Mouse (Mus musculus) kidney, adult 18-20 months (tissue): ENCODE results near the gene Stk4.
A peak's percentile ranks its signal among the peaks of the same experiment; 100 is the strongest.
"Not testable (repeated sequence)": the region's sequence is repeated elsewhere in the genome, so short reads cannot be mapped to it uniquely, and the experiment has no call there.

Experiments
- DNase-seq: peaks from one replicate; pipeline ENCODE4 v3.0.0; 2021

The Stk4 gene

DNA sequence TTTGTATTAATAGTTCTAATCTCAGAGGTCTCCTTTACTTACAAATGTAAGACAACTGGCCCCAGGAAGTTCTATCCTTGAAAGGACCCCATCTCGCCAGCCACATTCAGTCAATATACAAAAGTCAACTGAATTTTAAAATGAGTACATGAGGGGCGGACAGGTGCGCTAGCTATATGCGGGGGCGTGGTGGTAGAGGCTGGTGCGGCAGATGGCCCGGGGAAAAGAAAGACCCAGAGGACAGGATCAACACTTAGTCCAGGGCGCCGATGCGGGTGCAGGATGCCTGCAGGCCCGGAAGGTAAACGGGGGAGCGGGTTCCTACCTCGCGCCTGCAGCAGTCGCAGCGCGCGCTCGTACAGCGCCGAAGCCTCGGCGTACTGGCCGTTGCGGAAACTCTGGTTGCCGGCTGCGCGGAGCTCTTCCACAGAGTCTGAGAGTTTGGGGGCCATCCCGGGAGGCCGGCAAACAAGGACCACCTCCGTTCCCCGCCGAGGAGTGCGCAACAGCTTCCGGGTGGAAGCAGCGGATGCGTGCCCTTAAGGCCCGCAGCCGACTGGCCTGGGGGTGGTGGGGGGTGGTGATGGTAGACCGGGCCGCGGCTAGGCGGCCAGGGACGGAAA is at the start of gene Stk4:
Stk4 (plus strand) TSS at position 181 of the 623 bp plus-strand sequence.
- no peak for DNase-seq

DNA sequence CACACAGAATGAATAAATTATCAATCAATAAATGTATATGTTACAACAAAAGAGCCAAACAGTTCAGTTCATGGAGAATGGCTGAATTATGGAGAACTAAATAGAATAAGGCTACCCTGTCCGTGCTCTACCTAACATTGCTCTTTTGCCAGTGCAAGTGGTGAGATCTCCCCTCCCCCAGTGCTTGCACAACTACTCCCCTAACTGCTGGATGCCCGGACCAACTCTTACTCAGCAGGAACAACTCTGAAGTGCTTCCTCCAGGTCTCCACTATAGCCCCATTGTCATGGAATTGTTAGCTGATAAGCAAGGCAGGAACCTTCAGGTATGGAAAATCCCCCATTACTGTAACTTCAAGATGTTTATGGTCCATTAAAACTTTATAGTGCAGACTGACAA is 48.0 kb upstream of the Stk4 start:
- no peak for DNase-seq

DNA sequence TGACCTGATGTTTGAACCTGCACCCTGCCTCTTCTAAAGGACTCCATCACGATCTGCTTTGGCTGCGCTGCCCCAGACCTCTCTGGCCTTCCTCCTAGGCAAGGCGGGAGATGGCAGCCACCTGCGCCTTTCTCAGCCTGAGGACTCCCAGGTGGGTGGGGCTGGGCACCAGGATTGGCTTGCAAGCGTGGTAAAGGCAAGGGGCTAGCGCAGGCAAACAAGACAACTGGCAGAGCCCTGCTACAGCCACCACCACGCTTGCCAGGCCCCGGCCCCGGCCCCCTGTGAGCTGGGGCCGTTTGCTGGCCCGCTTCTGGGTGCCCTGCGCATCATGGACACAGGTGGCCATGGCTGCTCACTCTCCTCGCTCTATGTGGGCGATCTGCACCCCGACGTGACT is 45.0 kb upstream of the Stk4 start, which contains the start of gene Pabpc1l:
Pabpc1l (plus strand) TSS at position 301 of the 400 bp plus-strand sequence.
- no peak for DNase-seq

GRCm38 (mm10) chr2:164031147-164031546 is 39.0 kb upstream of the Stk4 start:
- no peak for DNase-seq

GRCm38 (mm10) chr2:164032973-164033372 is 37.1 kb upstream of the Stk4 start:
- DNase-seq: no peak

- no peak for DNase-seq
Observed at GRCm38 (mm10) chr2:164036520-164037019, 33.6 kb upstream of the Stk4 start.

DNA sequence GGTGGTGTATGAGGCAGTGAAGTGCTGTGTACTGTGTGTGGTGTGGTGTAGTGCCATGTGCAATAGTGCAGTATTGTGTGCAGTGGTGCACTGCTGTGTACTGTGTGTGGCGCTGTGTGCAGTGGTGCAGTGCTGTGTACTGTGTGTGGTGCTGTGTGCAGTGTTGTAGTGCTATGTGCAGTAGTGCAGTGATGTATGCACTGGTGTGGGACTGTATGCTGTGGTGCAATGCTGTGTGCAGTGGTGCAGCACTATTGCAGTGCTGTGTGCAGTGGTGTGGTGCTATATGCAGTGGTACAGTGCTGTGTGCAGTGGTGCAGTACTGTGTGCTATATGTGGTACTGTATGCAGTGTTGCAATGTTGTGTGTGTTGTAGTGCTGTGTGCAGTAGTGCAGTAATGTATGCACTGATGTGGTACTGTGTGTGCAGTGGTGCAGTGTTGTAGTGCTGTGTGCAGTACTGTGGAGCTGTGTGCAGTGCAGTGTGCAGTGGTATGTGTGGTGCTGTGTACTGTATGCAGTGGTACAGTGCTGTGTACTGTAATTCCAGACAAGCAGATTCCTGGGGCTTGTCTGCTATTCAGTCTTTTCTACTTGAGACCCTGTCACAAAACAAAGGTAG is 31.6 kb upstream of the Stk4 start:
- no peak for DNase-seq

- no peak for DNase-seq
Observed at GRCm38 (mm10) chr2:164040949-164041348, 29.2 kb upstream of the Stk4 start.

GRCm38 (mm10) chr2:164041523-164041922 is 28.6 kb upstream of the Stk4 start:
- no peak for DNase-seq

GRCm38 (mm10) chr2:164047197-164047690 is 22.9 kb upstream of the Stk4 start:
- DNase-seq: peak; percentile 65

- no peak for DNase-seq
Observed at GRCm38 (mm10) chr2:164053767-164054166, 16.4 kb upstream of the Stk4 start.

DNA sequence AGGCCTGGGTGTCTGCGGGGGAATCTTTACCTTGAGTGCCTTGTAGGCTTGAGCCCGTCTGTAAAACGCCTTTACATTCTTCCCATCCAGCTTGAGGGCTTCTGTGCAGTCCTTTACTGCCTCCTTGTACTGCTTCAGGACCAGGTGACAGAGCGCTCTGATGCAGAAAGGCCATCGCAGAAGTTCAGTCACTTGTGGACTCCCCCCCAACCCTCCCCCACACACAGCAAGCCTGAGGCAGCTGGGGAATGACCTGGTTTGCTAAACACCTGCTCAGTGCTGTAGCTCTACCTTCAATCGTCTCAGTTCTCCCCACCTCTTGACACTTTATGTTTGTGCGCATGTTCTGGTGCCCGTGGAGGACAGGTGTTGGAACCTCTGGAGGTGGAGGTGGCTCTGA is 15.5 kb upstream of the Stk4 start:
- no peak for DNase-seq

DNA sequence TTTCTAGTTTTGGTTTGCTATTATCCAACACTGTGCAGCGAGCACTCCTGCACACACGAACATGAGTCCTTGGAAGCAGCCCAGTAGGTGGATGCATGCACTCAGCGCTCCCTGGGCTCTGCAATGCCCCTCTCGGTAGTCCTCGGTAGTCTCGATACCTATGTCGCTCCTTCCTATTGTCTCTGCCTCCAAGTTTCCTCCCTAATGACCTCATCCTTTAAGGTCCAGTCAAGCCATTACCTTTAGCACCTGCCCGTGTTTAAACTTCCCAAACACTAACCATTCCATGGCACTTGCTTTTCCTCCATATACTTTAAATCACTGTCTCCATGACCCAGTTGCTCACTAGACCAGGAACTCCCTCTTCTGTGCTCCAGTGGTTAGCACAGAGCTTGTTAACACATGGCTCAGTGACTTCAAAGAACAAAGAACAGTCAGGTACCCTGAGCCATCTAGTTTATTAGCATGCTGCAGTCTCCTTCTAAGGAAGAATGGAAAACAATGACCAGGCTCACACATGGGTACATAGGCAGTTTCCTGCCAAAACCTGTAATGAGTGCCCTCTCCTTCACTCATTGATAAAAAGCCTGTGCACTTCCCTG is 10.4 kb upstream of the Stk4 start:
- DNase-seq: no peak

DNA sequence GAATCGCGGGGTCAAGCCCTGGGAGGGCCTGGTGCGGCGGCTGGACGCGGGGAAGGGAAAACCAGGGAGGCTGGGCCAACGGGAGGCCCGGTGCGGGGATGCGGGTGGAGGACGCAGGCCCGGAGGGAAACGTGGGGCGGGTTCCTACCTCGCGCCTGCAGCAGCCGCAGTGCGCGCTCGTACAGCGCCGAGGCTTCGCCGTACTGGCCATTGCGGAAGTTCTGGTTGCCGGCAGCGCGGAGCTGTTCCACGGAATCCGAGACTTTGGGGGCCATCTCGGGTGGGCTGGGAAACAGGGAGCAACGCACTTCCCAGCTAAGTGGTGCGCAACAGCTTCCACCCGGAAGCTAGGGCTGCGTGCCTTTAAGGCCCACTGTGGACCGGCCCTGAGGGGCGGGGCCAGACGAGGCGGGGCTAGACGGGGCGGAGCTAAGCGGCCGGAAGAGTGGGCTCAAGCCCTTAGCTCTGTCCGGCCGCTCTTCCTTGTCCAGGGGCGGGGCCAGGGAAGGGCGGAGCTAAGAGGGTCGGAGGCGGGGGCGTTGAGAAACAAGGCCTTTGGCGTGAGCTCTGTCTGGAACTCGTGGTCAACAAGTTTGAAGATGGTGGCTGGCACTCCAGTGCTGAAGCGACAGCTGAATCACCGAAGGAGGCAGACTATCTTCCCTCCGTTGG is 779 bp downstream of the Stk4 start, which contains the start of gene Tomm34:
Tomm34 (minus strand) TSS at position 405 of the 672 bp plus-strand sequence.
- peak; percentile 96 for DNase-seq

GRCm38 (mm10) chr2:164071437-164071820 is 1.3 kb downstream of the Stk4 start:
- DNase-seq: not testable (repeated sequence)

DNA sequence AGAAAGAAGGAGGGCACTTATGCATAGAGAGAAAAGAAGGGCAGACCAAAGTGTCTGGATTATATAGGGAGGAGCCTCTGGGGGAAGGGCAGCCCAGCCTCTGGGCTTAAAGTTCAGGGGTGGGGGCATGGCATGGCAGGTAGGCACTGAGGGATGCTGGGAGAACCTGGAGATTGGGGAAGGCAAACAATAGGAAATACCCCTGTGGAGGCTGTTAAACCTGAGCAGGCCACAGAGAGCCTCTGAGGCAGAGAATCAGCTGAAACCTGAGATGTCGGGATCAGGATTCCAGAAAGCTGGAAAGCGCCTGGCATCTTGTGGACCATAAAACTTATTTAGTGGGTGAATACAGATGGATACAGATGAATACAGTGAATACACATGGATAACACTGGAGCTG is 2.0 kb downstream of the Stk4 start:
- DNase-seq: no peak

- no peak for DNase-seq
Observed at GRCm38 (mm10) chr2:164073120-164073519, 3.0 kb downstream of the Stk4 start.

DNA sequence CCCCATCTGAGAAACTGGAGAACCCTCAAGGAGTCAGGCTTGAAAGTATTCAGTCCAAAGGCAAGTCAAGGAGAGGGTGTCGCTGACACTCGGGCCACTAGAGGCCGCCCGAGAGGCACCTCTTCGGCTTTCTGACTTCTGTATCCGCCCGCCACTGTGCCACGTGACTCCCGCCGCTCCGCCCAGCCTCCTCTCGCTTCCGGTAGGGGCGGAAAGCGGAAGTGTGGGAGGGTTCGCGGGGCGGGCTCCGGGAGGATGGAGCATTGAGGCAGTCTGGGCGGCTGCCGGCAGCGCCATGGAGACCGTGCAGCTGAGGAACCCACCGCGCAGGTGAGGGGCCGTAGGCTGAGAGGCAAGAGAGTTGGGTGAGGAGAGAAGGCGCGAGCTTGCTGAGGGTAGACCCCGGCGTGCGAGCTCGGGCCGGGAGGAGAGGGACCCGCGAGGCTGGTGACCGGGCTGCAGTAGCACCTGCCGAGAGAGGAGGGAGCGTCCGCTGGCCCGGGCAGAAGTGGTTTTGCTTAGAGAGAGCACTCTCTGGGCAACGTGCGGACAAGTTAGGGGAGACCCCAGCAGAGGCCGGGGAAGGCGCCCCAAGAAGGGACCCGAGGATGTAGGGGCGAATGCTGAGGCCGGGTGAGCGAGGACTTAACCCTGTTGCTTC is 3.9 kb downstream of the Stk4 start:
- peak; percentile 99 for DNase-seq

DNA sequence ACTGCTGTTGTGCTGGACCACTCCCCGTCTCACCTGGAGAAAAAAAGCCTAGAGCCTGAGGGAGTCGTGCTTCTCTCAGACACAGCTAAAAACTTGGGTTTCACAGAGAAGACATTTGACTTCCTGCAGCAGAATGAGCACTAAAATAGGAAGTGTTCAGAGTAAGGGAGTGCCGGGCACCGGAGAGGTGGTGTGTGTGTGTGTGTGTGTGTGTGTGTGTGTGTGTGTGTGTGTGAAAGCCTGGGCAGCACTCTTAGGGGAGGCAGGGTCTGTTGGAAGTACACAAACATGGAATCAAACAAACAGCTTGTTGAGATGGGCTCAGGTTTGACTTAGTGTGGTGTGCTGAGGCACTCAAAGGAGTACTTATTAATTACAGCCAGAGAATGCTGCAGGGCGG is 5.0 kb downstream of the Stk4 start:
- no peak for DNase-seq

- no peak for DNase-seq
Observed at GRCm38 (mm10) chr2:164076874-164077425, 6.8 kb downstream of the Stk4 start.

DNA sequence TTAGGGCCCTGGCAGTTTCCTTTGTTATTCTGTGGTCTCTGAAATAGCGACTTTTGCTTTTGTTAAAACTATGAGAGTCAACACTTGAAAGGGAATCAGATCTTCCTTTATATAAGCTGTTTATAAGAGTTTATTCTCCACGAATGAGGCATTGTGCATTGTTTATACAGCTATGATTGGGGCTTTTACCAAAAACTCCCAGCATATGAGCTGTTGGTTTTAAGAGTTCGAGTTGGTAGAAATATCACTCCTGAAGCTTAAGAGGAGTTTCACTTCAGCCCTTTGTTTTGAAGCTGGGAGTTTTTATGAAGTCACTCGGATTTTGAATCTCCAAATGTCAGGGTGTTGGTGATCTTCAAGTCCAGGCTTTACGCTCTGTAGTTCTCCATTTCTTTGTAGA is 7.8 kb downstream of the Stk4 start:
- no peak for DNase-seq

- no peak for DNase-seq
Observed at GRCm38 (mm10) chr2:164079488-164079887, 9.4 kb downstream of the Stk4 start.
